Mouse (Mus musculus): ENCODE data around the gene Fgb. TPM values are rescaled to one million over a fixed set of nuclear protein-coding genes. Genes with fewer than 3 reads are reported as not detected.

Gene Fgb
- 0.20 and 1.1 TPM in 2 replicates for polyA plus RNA-seq (2015; fragmentation: Nextera tagmentation; extraction: Ambion mirVana)

DNA sequence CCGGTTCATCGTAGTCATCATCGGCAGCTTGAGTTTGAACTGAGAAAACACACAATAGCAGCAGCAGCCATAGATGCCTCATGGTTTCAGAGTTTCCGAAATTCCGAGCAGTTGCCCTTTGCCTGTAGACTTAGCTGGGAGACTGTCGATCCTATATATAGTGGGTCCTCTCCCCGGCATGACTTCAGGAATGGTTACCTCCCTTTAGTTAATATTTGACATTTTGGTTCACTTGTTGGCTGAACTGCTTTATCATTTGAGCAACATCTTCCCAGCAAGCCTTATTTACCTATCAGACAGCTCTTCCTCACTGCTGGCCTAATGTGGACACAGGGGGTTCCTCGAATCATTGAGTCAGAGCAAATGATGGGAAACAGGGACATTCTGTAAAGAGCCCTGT is at the start of gene Fgb:
TSS of gene Fgb (minus strand) at position 184 of the 400 bp plus-strand sequence.
- Histone ChIP-seq H3K27ac (replicated peaks) (no peak within 1 kb of the TSS), H3K4me3 (replicated peaks) (no peak within 1 kb of the TSS), H3K4me2 (no peak within 1 kb of the TSS), H3K4me1 (no peaks in the 10 kb centered on the region), H3K9me3 (replicated peaks) (no peaks in the 10 kb centered on the region), H3K36me3 (no peaks in the 10 kb centered on the region), H3K9ac (replicated peaks) (no peak within 1 kb of the TSS), H3K27me3 (replicated peaks) (no peaks in the 10 kb centered on the region)
- ATAC-seq (ENCODE audit: low FRiP score) = no peak
- WGBS = 83% methylated on average over 8 of the region's 8 CpGs

DNA sequence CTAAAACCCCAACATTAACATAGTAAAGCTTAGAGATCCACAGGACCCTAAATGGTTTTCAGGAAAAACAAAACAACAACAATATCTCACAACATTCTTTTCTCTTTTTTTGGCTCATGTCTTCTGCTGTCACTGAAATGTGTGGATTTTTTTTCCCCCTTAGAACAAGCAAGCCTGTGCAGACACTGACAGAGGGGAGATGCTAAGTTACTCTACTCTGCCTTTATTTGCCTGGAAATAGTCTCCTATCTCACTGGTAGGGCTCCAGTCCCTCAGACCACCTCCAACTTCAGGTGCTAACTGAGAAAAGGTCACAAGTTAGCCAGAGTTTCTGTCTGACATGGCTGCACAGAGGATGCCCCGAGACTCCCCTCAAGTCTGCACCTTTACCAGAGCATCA is 49.5 kb upstream of the Fgb start:
- Histone ChIP-seq H3K4me2 (peak overlapping the region; percentile 61), H3K4me1 (peaks cover 30% of the 10 kb centered on the region), H3K9ac (replicated peaks) (0 out of 2 replicates have a peak overlapping the region, but pooled peaks have one; percentile 21), H3K9me3 (replicated peaks) (no peaks in the 10 kb centered on the region), H3K4me3 (replicated peaks) (peak overlapping the region; percentile 31), H3K27me3 (replicated peaks) (no peaks in the 10 kb centered on the region), H3K27ac (replicated peaks) (peak overlapping the region; percentile 72), H3K36me3 (no peaks in the 10 kb centered on the region)
- 82% methylated on average over 1 of the region's 1 CpGs for WGBS
- peak; percentile 29; the same call in 1 of the 2 replicates for ATAC-seq (ENCODE audit: low FRiP score)

DNA sequence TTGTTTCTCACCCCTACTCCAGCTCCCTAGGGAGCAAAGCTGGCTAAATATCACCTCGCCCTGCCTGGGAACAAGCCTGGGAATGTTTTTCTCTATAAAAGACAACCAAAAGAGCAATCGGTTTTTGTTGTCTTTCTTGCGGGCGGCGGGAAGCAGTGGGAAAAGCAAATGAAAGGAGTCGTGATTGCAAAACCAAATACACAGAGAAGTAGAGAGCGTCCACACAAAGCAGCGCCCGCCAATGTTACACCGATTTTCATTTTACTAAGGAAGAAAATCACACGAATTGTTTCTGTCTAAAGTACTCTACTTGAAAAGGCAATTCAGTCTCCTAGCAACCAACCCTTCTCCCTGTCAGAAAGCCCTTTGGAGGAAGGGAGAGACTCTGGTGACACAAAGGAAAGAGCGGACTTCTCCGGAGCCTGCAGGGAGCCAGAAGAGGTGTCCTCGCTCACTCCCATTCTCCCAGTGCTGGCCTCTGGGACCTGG is 48.9 kb upstream of the Fgb start:
- Histone ChIP-seq H3K27me3 (replicated peaks) (no peaks in the 10 kb centered on the region), H3K36me3 (no peaks in the 10 kb centered on the region), H3K4me3 (replicated peaks) (peak overlapping the region; percentile 31), H3K27ac (replicated peaks) (peak overlapping the region; percentile 72), H3K9me3 (replicated peaks) (no peaks in the 10 kb centered on the region), H3K4me2 (peak overlapping the region; percentile 61), H3K4me1 (peaks cover 30% of the 10 kb centered on the region), H3K9ac (replicated peaks) (0 out of 2 replicates have a peak overlapping the region, but pooled peaks have one; percentile 21)
- WGBS = 3% methylated on average over 14 of the region's 14 CpGs
- ATAC-seq (ENCODE audit: low FRiP score) = peak; percentile 78

DNA sequence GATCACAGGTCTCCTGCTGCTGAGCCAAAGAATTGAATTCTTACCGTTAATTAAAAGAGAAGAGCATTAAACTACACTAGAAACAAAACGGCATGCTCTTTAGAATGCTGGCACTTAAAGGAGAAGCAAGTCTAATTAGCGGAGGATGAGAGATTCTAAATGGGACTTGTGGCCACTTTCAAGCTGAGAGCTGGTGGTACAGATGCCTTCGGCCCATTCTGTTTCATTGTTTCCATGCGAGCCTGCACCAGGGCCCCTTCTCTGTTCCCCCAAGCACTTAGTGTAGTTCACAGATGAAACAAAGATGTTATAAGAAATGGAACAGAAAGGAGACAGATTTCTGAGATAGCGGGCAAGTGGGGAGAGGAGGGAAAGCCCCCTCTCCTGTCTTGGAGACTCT is 47.9 kb upstream of the Fgb start:
- H3K4me1 ChIP-seq = peaks cover 30% of the 10 kb centered on the region
- no peaks in the 10 kb centered on the region for H3K27me3 ChIP-seq (replicated peaks)
- H3K9ac ChIP-seq (replicated peaks) = no peak overlapping the region
- no peaks in the 10 kb centered on the region for H3K36me3 ChIP-seq
- ATAC-seq (ENCODE audit: low FRiP score) = no peak
- WGBS = 28% methylated on average over 6 of the region's 6 CpGs
- no peak overlapping the region for H3K4me3 ChIP-seq (replicated peaks)
- no peak overlapping the region for H3K27ac ChIP-seq (replicated peaks)
- H3K4me2 ChIP-seq = no peak overlapping the region
- H3K9me3 ChIP-seq (replicated peaks) = no peaks in the 10 kb centered on the region

- Histone ChIP-seq H3K9ac (replicated peaks) (no peak overlapping the region), H3K4me1 (0 out of 2 replicates have a peak, but pooled peaks cover 3% of the 10 kb centered on the region), H3K4me3 (replicated peaks) (peak overlapping the region; percentile 8; the same call in 1 of the 2 replicates), H3K36me3 (no peaks in the 10 kb centered on the region), H3K9me3 (replicated peaks) (no peaks in the 10 kb centered on the region), H3K4me2 (peak overlapping the region; percentile 50), H3K27ac (replicated peaks) (no peak overlapping the region), H3K27me3 (replicated peaks) (no peaks in the 10 kb centered on the region)
- WGBS = 5% methylated on average over 11 of the region's 11 CpGs
- peak; percentile 55; the same call in 1 of the 2 replicates for ATAC-seq (ENCODE audit: low FRiP score)
Observed at GRCm38 (mm10) chr3:83080567-83081055, 30.9 kb upstream of the Fgb start.

DNA sequence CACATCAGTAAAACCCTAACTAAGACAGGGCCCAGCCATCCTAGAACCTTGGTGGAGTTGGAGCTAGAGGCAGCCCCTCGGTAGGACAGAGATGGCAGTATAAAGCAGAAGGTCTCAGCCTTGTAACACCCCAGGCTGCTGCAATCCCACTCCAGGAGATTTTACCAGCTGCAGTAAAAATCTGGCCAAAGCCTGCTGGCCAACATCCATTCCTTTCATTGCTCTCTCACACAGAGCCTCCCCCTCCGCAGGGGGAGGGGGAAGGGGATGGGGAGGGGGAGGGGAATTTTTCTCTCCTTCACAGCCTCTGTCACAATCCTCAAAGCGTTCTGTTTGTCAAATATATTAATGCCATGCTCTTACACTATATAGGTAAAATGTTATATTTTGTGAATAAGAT is 26.9 kb upstream of the Fgb start:
- Histone ChIP-seq H3K4me1 (0 out of 2 replicates have a peak, but pooled peaks cover 3% of the 10 kb centered on the region), H3K27ac (replicated peaks) (0 out of 2 replicates have a peak overlapping the region, but pooled peaks have one; percentile 18), H3K27me3 (replicated peaks) (no peaks in the 10 kb centered on the region), H3K9me3 (replicated peaks) (no peaks in the 10 kb centered on the region), H3K4me3 (replicated peaks) (no peak overlapping the region), H3K9ac (replicated peaks) (no peak overlapping the region), H3K4me2 (no peak overlapping the region), H3K36me3 (peaks cover 16% of the 10 kb centered on the region)
- peak; percentile 64; the same call in 1 of the 2 replicates for ATAC-seq (ENCODE audit: low FRiP score)
- 6% methylated on average over 3 of the region's 3 CpGs for WGBS

- H3K36me3 ChIP-seq = peaks cover 72% of the 10 kb centered on the region
- WGBS = 94% methylated on average over 4 of the region's 4 CpGs
Observed at GRCm38 (mm10) chr3:83070231-83070630, 20.6 kb upstream of the Fgb start.

DNA sequence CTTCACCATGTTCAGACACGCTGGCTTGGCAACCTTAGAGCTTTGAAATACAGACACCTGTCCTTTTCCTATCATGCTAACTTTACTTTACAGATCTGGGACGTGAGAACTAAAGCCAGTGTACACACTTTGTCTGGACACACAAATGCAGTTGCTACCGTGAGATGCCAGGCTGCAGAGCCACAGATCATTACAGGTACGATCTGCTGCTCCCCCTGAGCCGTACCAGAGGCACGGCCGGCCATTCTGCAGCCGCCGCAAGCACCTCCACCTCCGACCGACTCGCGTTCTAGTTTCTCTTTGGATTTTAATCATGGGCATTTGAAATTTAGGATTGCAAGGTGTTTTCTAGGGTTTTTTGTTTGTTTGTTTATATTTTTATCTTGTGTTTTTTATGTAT is 19.2 kb upstream of the Fgb start:
- ATAC-seq (ENCODE audit: low FRiP score) = no peak
- 97% methylated on average over 13 of the region's 13 CpGs for WGBS
- Histone ChIP-seq H3K9me3 (replicated peaks) (no peaks in the 10 kb centered on the region), H3K9ac (replicated peaks) (no peak overlapping the region), H3K4me1 (no peaks in the 10 kb centered on the region), H3K36me3 (peaks cover 80% of the 10 kb centered on the region), H3K4me2 (no peak overlapping the region), H3K27ac (replicated peaks) (no peak overlapping the region), H3K4me3 (replicated peaks) (no peak overlapping the region), H3K27me3 (replicated peaks) (no peaks in the 10 kb centered on the region)

More at GRCm38 (mm10) chr3:83070231-83070630, 20.6 kb upstream of the Fgb start:
- ATAC-seq (ENCODE audit: low FRiP score) = no peak
- Histone ChIP-seq H3K27ac (replicated peaks) (no peak overlapping the region), H3K4me2 (no peak overlapping the region), H3K9me3 (replicated peaks) (no peaks in the 10 kb centered on the region), H3K4me1 (no peaks in the 10 kb centered on the region), H3K4me3 (replicated peaks) (no peak overlapping the region), H3K9ac (replicated peaks) (no peak overlapping the region), H3K27me3 (replicated peaks) (no peaks in the 10 kb centered on the region)

DNA sequence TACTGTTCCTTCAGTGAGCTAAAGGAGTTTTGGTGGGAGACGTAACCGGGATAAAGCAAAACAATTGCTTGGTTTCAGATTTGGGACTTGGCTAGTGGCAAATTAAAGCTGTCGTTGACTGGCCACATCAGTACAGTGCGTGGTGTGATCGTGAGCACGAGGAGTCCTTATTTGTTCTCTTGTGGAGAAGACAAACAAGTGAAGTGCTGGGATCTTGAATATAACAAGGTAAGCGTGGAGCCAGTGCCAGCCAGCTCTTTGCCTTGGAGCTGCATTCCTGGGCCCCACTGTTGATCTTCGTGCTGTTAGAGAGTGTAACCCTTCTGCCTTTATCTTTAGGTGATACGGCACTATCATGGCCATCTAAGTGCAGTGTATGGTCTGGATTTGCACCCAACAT is 18.3 kb upstream of the Fgb start:
- Histone ChIP-seq H3K36me3 (peaks cover 82% of the 10 kb centered on the region), H3K4me3 (replicated peaks) (no peak overlapping the region), H3K27me3 (replicated peaks) (no peaks in the 10 kb centered on the region), H3K4me2 (no peak overlapping the region), H3K9me3 (replicated peaks) (no peaks in the 10 kb centered on the region), H3K27ac (replicated peaks) (no peak overlapping the region), H3K9ac (replicated peaks) (no peak overlapping the region), H3K4me1 (no peaks in the 10 kb centered on the region)
- ATAC-seq (ENCODE audit: low FRiP score) = no peak
- WGBS = 96% methylated on average over 9 of the region's 9 CpGs

DNA sequence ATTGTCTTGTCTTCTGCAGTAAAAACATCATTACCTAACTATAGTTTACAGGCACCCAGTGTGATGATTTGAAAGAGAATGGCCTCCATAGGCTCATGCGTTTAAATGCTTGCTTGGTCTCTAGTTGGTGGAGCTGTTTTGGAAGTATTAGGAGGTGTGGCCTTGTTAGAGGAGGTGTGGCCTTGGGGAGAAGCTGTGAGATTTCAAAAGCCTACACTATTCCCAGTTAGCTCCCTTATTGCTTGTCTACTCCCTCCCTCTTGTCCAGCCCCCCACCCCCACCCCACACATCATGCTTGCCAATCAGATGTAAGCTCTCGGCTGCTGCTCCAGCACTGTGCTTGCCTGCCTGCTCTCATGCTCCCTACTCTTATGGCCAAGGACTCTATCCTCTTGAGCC is 7.4 kb upstream of the Fgb start:
- H3K9me3 ChIP-seq (replicated peaks) = no peaks in the 10 kb centered on the region
- no peaks in the 10 kb centered on the region for H3K27me3 ChIP-seq (replicated peaks)
- H3K36me3 ChIP-seq = peaks cover 45% of the 10 kb centered on the region
- peaks cover 16% of the 10 kb centered on the region for H3K4me1 ChIP-seq
- H3K27ac ChIP-seq (replicated peaks) = no peak overlapping the region
- H3K9ac ChIP-seq (replicated peaks) = no peak overlapping the region
- ATAC-seq (ENCODE audit: low FRiP score) = no peak
- H3K4me3 ChIP-seq (replicated peaks) = peak overlapping the region; percentile 69; the same call in 1 of the 2 replicates
- H3K4me2 ChIP-seq = peak overlapping the region; percentile 75; the same call in 1 of the 2 replicates
- WGBS = 89% methylated on average over 2 of the region's 2 CpGs

GRCm38 (mm10) chr3:83055281-83056038 is 5.8 kb upstream of the Fgb start, which contains the start of gene Plrg1:
Gene Plrg1 (plus strand): TSS chr3:83055522.
- Histone ChIP-seq H3K27ac (replicated peaks) (peak within 1 kb of the TSS; percentile 75), H3K4me3 (replicated peaks) (peak within 1 kb of the TSS; percentile 69), H3K36me3 (peaks cover 29% of the 10 kb centered on the region), H3K9me3 (replicated peaks) (no peaks in the 10 kb centered on the region), H3K4me1 (peaks cover 16% of the 10 kb centered on the region), H3K9ac (replicated peaks) (peak within 1 kb of the TSS; percentile 74), H3K4me2 (peak within 1 kb of the TSS; percentile 75), H3K27me3 (replicated peaks) (no peaks in the 10 kb centered on the region)
- WGBS = under 1% methylated on average over 60 of the region's 61 CpGs
- peak; percentile 99 for ATAC-seq (ENCODE audit: low FRiP score)

DNA sequence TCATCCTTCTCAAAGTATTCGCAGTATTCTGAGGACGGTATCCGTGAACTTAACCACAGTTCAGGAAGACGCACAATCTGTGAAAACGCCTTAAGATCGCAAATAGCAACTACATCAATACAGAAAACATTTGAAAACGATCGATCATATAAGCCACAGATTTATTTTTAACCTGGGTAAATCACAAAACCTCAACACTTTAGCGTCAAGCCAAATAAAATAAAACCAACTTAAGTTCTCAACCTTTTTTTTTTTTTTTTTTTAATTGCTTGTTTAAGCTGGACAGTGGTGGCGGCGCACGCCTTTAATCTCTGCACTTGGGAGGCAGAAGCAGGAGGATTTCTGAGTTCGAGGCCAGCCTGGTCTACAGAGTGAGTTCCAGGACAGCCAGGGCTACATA is 5.1 kb upstream of the Fgb start:
- 32% methylated on average over 13 of the region's 13 CpGs for WGBS

More for the DNA sequence above, 5.1 kb upstream of the Fgb start:
- peak overlapping the region; percentile 69 for H3K4me3 ChIP-seq (replicated peaks)
- H3K9me3 ChIP-seq (replicated peaks) = no peaks in the 10 kb centered on the region
- peak overlapping the region; percentile 75 for H3K4me2 ChIP-seq
- H3K36me3 ChIP-seq = peaks cover 22% of the 10 kb centered on the region
- H3K4me1 ChIP-seq = peaks cover 16% of the 10 kb centered on the region
- no peak for ATAC-seq (ENCODE audit: low FRiP score)
- H3K27me3 ChIP-seq (replicated peaks) = no peaks in the 10 kb centered on the region
- no peak overlapping the region for H3K9ac ChIP-seq (replicated peaks)
- no peak overlapping the region for H3K27ac ChIP-seq (replicated peaks)

All from neural tube, embryonic 15.5 days (tissue).